Mouse (Mus musculus) megakaryocyte, embryonic 14.5 days (primary cell): ENCODE results near the gene Trpv6.

ENCODE experiments used
- FLI1 ChIP-seq: IDR thresholded peaks from 2 replicates; pipeline ENCODE4 v1.6.1; 2012; ENCODE audit warnings: low read length, inconsistent platforms, mixed read lengths
- GATA1 ChIP-seq: IDR thresholded peaks from 3 replicates; pipeline ENCODE4 v1.6.1; 2012; ENCODE audit warnings: mixed read lengths, low read length, inconsistent platforms, borderline replicate concordance

GRCm38 (mm10) chr6:41637927-41638506 lies 1.8 kb upstream of the Trpv6 start:
- TF ChIP-seq GATA1 = no peak
- no peak for TF ChIP-seq FLI1
